Mouse (Mus musculus): ENCODE measurements around the gene Olfr365.

Olfr365 gene

GRCm38 (mm10) chr2:37187898-37188297, at the start of gene Olfr365:
Gene Olfr365, plus strand, starts transcription at chr2:37188198.
- DNase-seq, result no peak

GRCm38 (mm10) chr2:37139022-37139421, 49.0 kb upstream of the Olfr365 start, which contains the start of gene Olfr364-ps1:
Gene Olfr364-ps1, plus strand, starts transcription at chr2:37139322.
- DNase-seq, result no peak

GRCm38 (mm10) chr2:37211274-37211673, 23.3 kb downstream of the Olfr365 start, which contains the start of gene Olfr366:
Gene Olfr366, plus strand, starts transcription at chr2:37211574.
- DNase-seq, result no peak

Data from kidney, postnatal 14 days (tissue).